Mouse (Mus musculus) C2C12 (cell line): ENCODE data around the gene Numa1.

ENCODE experiments used
- CTCF ChIP-seq: IDR thresholded peaks from one replicate; pipeline ENCODE4 v1.5.1; 2011; ENCODE audit not compliant: control insufficient read depth, insufficient read depth, insufficient read length
- USF1 ChIP-seq: IDR thresholded peaks from one replicate; pipeline ENCODE4 v1.6.1; 2011; ENCODE audit warnings: low read depth, mild to moderate bottlenecking, control low read depth, moderate library complexity

DNA sequence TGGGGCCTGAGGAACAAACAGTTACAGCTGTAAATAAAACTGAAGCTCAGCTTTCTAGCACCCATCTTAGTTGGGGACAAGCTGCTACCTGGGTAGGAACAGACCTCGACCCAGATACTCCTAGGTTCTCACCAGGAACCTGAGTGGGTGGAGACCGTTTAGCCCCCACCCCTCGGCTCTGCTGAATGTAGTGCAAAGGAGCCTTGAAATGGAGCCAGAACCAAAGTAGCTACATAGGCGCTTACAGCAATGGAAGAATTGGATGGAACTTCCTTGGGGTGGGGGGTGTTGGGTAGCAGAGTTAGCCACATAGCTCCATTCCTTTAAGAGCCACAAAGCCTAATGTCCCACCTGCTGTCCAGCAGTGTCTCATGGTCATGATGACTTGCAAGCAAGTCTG, 83.0 kb downstream of the Numa1 start:
- no peak for TF ChIP-seq CTCF
- TF ChIP-seq USF1, result no peak
